Comparison of ENCODE assay signal across 9 mouse cellular contexts in the genomic region with DNA sequence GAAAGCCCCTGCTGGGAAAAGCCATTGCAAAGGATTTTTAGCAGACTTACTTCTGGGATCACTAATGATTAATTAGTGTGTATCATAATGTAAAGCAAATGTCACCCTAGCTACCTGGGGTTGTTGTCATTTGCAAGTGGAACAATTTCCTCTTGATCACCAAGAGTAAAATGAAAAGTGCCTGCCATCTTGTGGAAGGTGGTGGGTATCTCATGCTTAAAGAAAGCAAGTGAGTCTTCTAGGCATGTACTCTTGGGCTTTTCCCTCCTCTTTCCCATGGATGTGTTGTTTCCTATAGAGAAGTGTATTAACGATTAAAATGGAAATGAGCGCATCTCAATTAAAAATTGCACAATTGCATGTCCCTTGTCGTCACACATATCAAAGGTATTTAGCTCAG.
DNase-seq lines count a peak whose midpoint lies in the region; ATAC-seq and TF ChIP-seq lines count a peak whose summit lies in the region.
"Had no signal": no experiment of that assay in that cellular context is flagged by ENCODE, and none has a peak within 500 bp of the region (broad histone marks: within the 10 kb centered on the region; RNA-seq: fewer than 3 reads in every experiment).

No protein-coding gene starts in this region.

- H3K4me2 ChIP-seq in kidney, postnatal 0 days (ENCODE audit: low read length): no peak overlapping the region

- no peaks in the 10 kb centered on the region for H3K9me3 ChIP-seq in kidney, postnatal 0 days (replicated peaks; ENCODE audit: low read length)

- no peak overlapping the region for H3K27ac ChIP-seq in kidney, postnatal 0 days

- H3K4me1 ChIP-seq in kidney, postnatal 0 days (replicated peaks; ENCODE audit: insufficient read depth, low read length): no peaks in the 10 kb centered on the region

- no peak overlapping the region for H3K4me3 ChIP-seq in kidney, postnatal 0 days (replicated peaks; ENCODE audit: low read depth, low read length)

- no peaks in the 10 kb centered on the region for H3K27me3 ChIP-seq in kidney, postnatal 0 days (ENCODE audit: insufficient read depth, low read length)

- no peak for ATAC-seq in kidney, postnatal 0 days (replicated peaks; ENCODE audit: low FRiP score, low read depth)
- ATAC-seq in megakaryocyte progenitor cell, adult 5-6 weeks (replicated peaks; ENCODE audit: poor library complexity): no peak

- no peak overlapping the region for H3K9ac ChIP-seq in kidney, postnatal 0 days (ENCODE audit: low read depth, low read length)

- intact Hi-C loops in left cerebral cortex, postnatal 14 days (cut with DNase I): loop anchor here (10.0 kb wide), 2 partner anchors 453 to 943 kb away; no protein-coding TSS in a partner anchor

- WGBS in kidney, postnatal 0 days: 73% methylated on average over 3 of the region's 3 CpGs

- peak; percentile 58 for TF ChIP-seq CTCF in kidney, postnatal 0 days (IDR thresholded peaks at IDR 0.05; ENCODE audit: low read depth)

- DNase-seq in kidney, postnatal 0 days (ENCODE audit: low spot score): peak; percentile 6
- no peak for DNase-seq in kidney, adult 18-20 months
- DNase-seq in NIH3T3 (ENCODE audit: low read depth): peak; percentile 1
- DNase-seq in cerebellum, postnatal 10 days: peak; percentile 57 to 62
- DNase-seq in left cerebral cortex, postnatal 14 days (ENCODE audit: low spot score in 2 of 2): peak; percentile 20 to 29
- DNase-seq in lung, postnatal 14 days: no peak
- no peak for DNase-seq in ovary, postnatal 10 days (ENCODE audit: low spot score)
- DNase-seq: heart, postnatal 36 days had no signal

- no peaks in the 10 kb centered on the region for H3K36me3 ChIP-seq in kidney, postnatal 0 days (ENCODE audit: insufficient read depth, low read length)

Comparison
In these comparisons a context has a peak if more than half of its experiments do, and no peak if none do; other contexts are left out.
1. DNase-seq: peak in kidney, postnatal 0 days (single experiment), NIH3T3 (single experiment), cerebellum, postnatal 10 days (2 of 2) and left cerebral cortex, postnatal 14 days (2 of 2); none in kidney, adult 18-20 months (single experiment), lung, postnatal 14 days (single experiment) and ovary, postnatal 10 days (single experiment).